Mouse (Mus musculus) adrenal gland, adult 2 months (tissue): ENCODE measurements around the gene Fam104a. TPM values are rescaled to one million over a fixed set of nuclear protein-coding genes. Genes with fewer than 3 reads are reported as not detected.
A peak's percentile ranks its signal among the peaks of the same experiment; 100 is the strongest.

Source experiments
- DNase-seq: peaks from one replicate; pipeline ENCODE4 v3.0.0; 2021
- polyA plus RNA-seq: library from polyadenylated mRNA; depleted of rRNA; stranded (reverse); fragments of >200 nt; gene quantifications from 2 replicates; pipeline ENCODE4 v1.2.3, GENCODE M21; 2012; rRNA removed
- total RNA-seq, 2 experiments: library from RNA; stranded (reverse); gene quantifications; 2 replicates each; pipeline ENCODE4 v1.2.3; 2021

Gene Fam104a
- total and polyA plus RNA-seq, 3 experiments = 34.4 to 52.3 (median 35.9) TPM

GRCm38 (mm10) chr11:113631862-113632261, 52.1 kb downstream of the Fam104a start:
- DNase-seq = no peak

- DNase-seq = no peak
Measured at GRCm38 (mm10) chr11:113631302-113631701, 52.7 kb downstream of the Fam104a start.

- no peak for DNase-seq
Measured at GRCm38 (mm10) chr11:113630642-113631041, 53.3 kb downstream of the Fam104a start.

- no peak for DNase-seq
Measured at GRCm38 (mm10) chr11:113627785-113628184, 56.2 kb downstream of the Fam104a start.

- no peak for DNase-seq
Measured at GRCm38 (mm10) chr11:113625437-113625836, 58.5 kb downstream of the Fam104a start.

- no peak for DNase-seq
Measured at GRCm38 (mm10) chr11:113622028-113622427, 61.9 kb downstream of the Fam104a start.

- DNase-seq = no peak
Measured at GRCm38 (mm10) chr11:113621001-113621400, 63.0 kb downstream of the Fam104a start.

GRCm38 (mm10) chr11:113619420-113620080, 64.4 kb downstream of the Fam104a start:
- no peak for DNase-seq

- peak; percentile 87 for DNase-seq
Measured at GRCm38 (mm10) chr11:113618672-113619419, 65.1 kb downstream of the Fam104a start, which contains the start of gene Sstr2. TSS of gene Sstr2 (plus strand) at chr11:113619342.

GRCm38 (mm10) chr11:113618303-113618671, 65.7 kb downstream of the Fam104a start:
- no peak for DNase-seq

GRCm38 (mm10) chr11:113617132-113617911, 66.6 kb downstream of the Fam104a start:
- peak; percentile 50 for DNase-seq

GRCm38 (mm10) chr11:113614476-113614875, 69.5 kb downstream of the Fam104a start:
- DNase-seq = no peak

GRCm38 (mm10) chr11:113611664-113612611, 72.0 kb downstream of the Fam104a start:
- DNase-seq = peak; percentile 53

Other genes with a start within 250 kb of the Fam104a start
- gene Sstr2, start 64.8 kb downstream of the Fam104a start, total RNA-seq = 1 to 10 TPM; 3.2 to 4.7 TPM
- 2.4 and 2.5 TPM in 2 replicates for gene Sstr2, start 64.8 kb downstream of the Fam104a start, polyA plus RNA-seq
- 10 to 100 TPM; 37.8 to 48.0 TPM for gene Cog1, start 35.0 kb downstream of the Fam104a start, total RNA-seq
- gene Cog1, start 35.0 kb downstream of the Fam104a start, polyA plus RNA-seq = 57.8 and 60.2 TPM in 2 replicates
- 10 to 100 TPM; 22.9 to 34.4 TPM for gene Slc39a11, start 34.1 kb downstream of the Fam104a start, total RNA-seq
- 31.5 and 32.1 TPM in 2 replicates for gene Slc39a11, start 34.1 kb downstream of the Fam104a start, polyA plus RNA-seq
- gene D11Wsu47e, start 257 bp upstream of the Fam104a start, total RNA-seq = 10 to 100 TPM; 13.4 to 17.8 TPM
- gene D11Wsu47e, start 257 bp upstream of the Fam104a start, polyA plus RNA-seq = 3.2 and 4.0 TPM in 2 replicates
- 1 to 10 TPM in 1 of 2 experiments, under 1 TPM in 1; 0.46 to 1.2 TPM for gene Cpsf4l, start 25.9 kb upstream of the Fam104a start, total RNA-seq
- 0.09 TPM in 1 of 2 replicates, not detected in the other for gene Cpsf4l, start 25.9 kb upstream of the Fam104a start, polyA plus RNA-seq
- 100 to 1,000 TPM in 1 of 2 experiments, 10 to 100 TPM in 1; 96.8 to 142 TPM for gene Cdc42ep4, start 67.7 kb upstream of the Fam104a start, total RNA-seq
- gene Cdc42ep4, start 67.7 kb upstream of the Fam104a start, polyA plus RNA-seq = 155 and 228 TPM in 2 replicates